Mouse (Mus musculus): ENCODE measurements around the gene B130006D01Rik. TPM values are rescaled to one million over a fixed set of nuclear protein-coding genes. Genes with fewer than 3 reads are reported as not detected.

The B130006D01Rik gene
- polyA plus RNA-seq, 1 experiment from 2014 or later = 0.67 TPM

GRCm38 (mm10) chr11:95764806-95765205, 41.4 kb downstream of the B130006D01Rik start:
- Histone ChIP-seq H3K4me2 (ENCODE audit: low read depth, low read length) (no peak overlapping the region), H3K27ac (replicated peaks; ENCODE audit: low read depth, low read length) (no peak overlapping the region), H3K4me3 (ENCODE audit: low read depth, low read length) (no peak overlapping the region), H3K9me3 (replicated peaks; ENCODE audit: control insufficient read depth, low read length) (no peaks in the 10 kb centered on the region), H3K9ac (replicated peaks; ENCODE audit: low read length) (no peak overlapping the region), H3K27me3 (ENCODE audit: control insufficient read depth, insufficient read depth, low read length) (no peaks in the 10 kb centered on the region), H3K4me1 (ENCODE audit: control insufficient read depth, insufficient read depth, low read length) (no peaks in the 10 kb centered on the region), H3K36me3 (replicated peaks; ENCODE audit: control insufficient read depth, insufficient read depth, low read depth, low read length) (no peaks in the 10 kb centered on the region)
- DNase-seq (ENCODE audit: low spot score) = no peak
- no peak for ATAC-seq (replicated peaks; ENCODE audit: insufficient number of reproducible peaks, low FRiP score, low TSS enrichment, low read depth)
- 73% methylated on average over 8 of the region's 8 CpGs for WGBS

DNA sequence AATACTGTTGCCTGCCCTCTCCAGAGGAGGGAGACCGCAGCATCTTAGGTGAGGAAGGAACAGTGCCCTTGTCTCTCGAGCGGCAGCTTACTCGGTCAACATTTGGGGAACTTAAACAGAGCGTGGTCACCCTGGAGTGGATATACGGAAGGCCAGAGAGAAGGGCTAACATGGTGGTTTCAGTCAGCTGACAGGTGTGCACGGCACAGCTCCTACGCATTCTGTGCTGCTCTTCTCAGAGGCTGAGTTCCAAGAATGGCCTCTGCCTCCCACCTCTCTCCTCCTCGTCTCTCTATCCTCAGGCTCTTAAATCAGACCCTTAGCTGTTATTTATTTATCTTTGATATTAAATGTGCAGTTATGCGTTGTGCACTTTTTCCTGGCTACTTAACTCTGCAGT, 41.9 kb downstream of the B130006D01Rik start:
- ATAC-seq (replicated peaks; ENCODE audit: insufficient number of reproducible peaks, low FRiP score, low TSS enrichment, low read depth) = no peak
- no peaks in the 10 kb centered on the region for H3K27me3 ChIP-seq (ENCODE audit: control insufficient read depth, insufficient read depth, low read length)
- no peak for DNase-seq (ENCODE audit: low spot score)
- no peak overlapping the region for H3K27ac ChIP-seq (replicated peaks; ENCODE audit: low read depth, low read length)
- no peak overlapping the region for H3K4me3 ChIP-seq (ENCODE audit: low read depth, low read length)
- no peak overlapping the region for H3K9ac ChIP-seq (replicated peaks; ENCODE audit: low read length)
- WGBS = 87% methylated on average over 10 of the region's 10 CpGs
- H3K4me2 ChIP-seq (ENCODE audit: low read depth, low read length) = no peak overlapping the region
- H3K36me3 ChIP-seq (replicated peaks; ENCODE audit: control insufficient read depth, insufficient read depth, low read depth, low read length) = no peaks in the 10 kb centered on the region
- no peaks in the 10 kb centered on the region for H3K4me1 ChIP-seq (ENCODE audit: control insufficient read depth, insufficient read depth, low read length)
- H3K9me3 ChIP-seq (replicated peaks; ENCODE audit: control insufficient read depth, low read length) = no peaks in the 10 kb centered on the region

- 88% methylated on average over 6 of the region's 6 CpGs for whole genome bisulfite sequencing
- H3K4me1 ChIP-seq (ENCODE audit: control insufficient read depth, insufficient read depth, low read length) = no peaks in the 10 kb centered on the region; the same call in 1 of the 2 replicates
These were observed 44.9 kb downstream of the B130006D01Rik start for GRCm38 (mm10) chr11:95768244-95768643.

DNA sequence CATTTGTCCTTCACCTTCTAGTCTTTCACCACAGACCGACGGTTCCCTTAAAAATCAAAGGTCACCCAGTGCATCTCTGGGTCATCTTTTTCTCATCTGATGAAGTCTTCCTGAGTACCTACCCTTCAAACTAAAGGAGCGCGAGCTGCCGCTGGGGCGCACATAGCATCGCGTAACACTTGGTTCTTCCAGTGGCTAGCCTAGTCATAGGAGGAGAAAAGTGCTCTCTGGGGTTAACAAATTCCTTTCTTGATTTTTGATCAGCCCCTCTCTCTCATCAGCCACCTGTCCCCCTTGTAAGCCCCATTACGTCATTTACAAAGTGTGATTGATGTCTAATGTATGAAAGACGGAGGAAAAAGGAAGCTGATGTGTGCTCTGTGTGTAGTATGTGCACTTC, 45.8 kb downstream of the B130006D01Rik start:
- DNase-seq (ENCODE audit: low spot score) = no peak
- WGBS = 88% methylated on average over 10 of the region's 10 CpGs
- no peaks in the 10 kb centered on the region for H3K36me3 ChIP-seq (replicated peaks; ENCODE audit: control insufficient read depth, insufficient read depth, low read depth, low read length)

More at GRCm38 (mm10) chr11:95768244-95768643, 44.9 kb downstream of the B130006D01Rik start:
- no peaks in the 10 kb centered on the region for H3K36me3 ChIP-seq (replicated peaks; ENCODE audit: control insufficient read depth, insufficient read depth, low read depth, low read length)
- H3K9ac ChIP-seq (replicated peaks; ENCODE audit: low read length) = no peak overlapping the region
- DNase-seq (ENCODE audit: low spot score) (no peak), ATAC-seq (replicated peaks; ENCODE audit: insufficient number of reproducible peaks, low FRiP score, low TSS enrichment, low read depth) (no peak)
- H3K4me2 ChIP-seq (ENCODE audit: low read depth, low read length) = no peak overlapping the region
- no peak overlapping the region for H3K27ac ChIP-seq (replicated peaks; ENCODE audit: low read depth, low read length)
- H3K27me3 ChIP-seq (ENCODE audit: control insufficient read depth, insufficient read depth, low read length) = no peaks in the 10 kb centered on the region
- no peak overlapping the region for H3K4me3 ChIP-seq (ENCODE audit: low read depth, low read length)
- H3K9me3 ChIP-seq (replicated peaks; ENCODE audit: control insufficient read depth, low read length) = no peaks in the 10 kb centered on the region

DNA sequence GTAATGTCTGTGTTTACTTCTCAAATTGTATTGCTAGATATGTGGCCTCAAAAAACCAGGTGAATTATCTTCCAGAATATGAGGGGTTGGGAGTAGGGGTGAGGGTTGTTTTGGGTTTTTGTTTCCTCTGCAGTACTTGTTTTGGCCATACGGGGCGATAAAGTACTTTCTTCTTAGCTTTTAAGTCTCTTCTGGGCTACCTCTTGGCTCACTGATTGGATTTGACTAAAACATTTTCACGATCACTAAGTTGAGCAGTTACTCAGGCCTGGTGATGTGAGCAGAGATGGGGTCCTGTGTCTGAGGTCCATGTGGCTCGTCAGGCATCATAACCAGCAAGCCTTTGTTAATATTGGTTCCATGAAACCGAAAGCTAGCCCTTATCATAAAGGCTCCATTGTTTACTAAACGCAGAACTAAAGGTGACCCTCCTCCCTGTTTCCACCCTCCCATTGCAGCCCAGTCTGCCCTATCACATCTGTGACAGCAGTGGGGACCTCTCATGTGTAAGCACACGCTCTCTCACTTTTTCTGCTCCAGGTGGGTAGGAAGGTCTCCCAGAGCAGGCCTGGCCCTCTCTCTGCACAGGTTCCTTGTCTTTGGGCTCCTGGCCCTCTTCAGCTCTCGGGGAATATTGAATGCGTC, 47.5 kb downstream of the B130006D01Rik start:
- WGBS = 54% methylated on average over 9 of the region's 9 CpGs
- ATAC-seq (replicated peaks; ENCODE audit: insufficient number of reproducible peaks, low FRiP score, low TSS enrichment, low read depth) = no peak
- H3K27ac ChIP-seq (replicated peaks; ENCODE audit: low read depth, low read length) = no peak overlapping the region

More for the DNA sequence above, 45.8 kb downstream of the B130006D01Rik start:
- no peak for ATAC-seq (replicated peaks; ENCODE audit: insufficient number of reproducible peaks, low FRiP score, low TSS enrichment, low read depth)
- Histone ChIP-seq H3K4me2 (ENCODE audit: low read depth, low read length) (no peak overlapping the region), H3K4me3 (ENCODE audit: low read depth, low read length) (no peak overlapping the region), H3K9ac (replicated peaks; ENCODE audit: low read length) (no peak overlapping the region), H3K27ac (replicated peaks; ENCODE audit: low read depth, low read length) (no peak overlapping the region), H3K27me3 (ENCODE audit: control insufficient read depth, insufficient read depth, low read length) (no peaks in the 10 kb centered on the region), H3K9me3 (replicated peaks; ENCODE audit: control insufficient read depth, low read length) (no peaks in the 10 kb centered on the region), H3K4me1 (ENCODE audit: control insufficient read depth, insufficient read depth, low read length) (no peaks in the 10 kb centered on the region; the same call in 1 of the 2 replicates)

DNA sequence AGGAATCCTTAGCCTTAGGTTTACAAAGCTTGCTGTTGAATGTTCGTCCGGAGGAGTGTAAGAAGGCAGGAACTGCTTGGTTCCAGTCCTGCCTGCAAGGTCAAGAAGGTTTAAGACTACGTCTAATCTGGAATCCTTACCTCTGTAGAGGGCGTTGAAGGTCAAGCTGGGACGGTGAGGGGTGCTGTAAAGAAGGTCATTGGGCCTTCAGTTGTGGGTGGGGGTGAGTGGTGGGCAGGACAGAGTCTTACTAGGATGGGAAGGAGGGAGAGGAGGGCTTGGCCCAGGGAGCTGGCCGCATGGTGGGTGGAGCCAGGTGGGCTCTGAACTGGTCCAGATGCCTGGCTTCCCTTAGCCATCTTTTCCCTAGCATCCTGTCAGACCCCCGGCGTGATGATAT, 48.3 kb downstream of the B130006D01Rik start:
- Histone ChIP-seq H3K9me3 (replicated peaks; ENCODE audit: control insufficient read depth, low read length) (no peaks in the 10 kb centered on the region), H3K4me2 (ENCODE audit: low read depth, low read length) (no peak overlapping the region), H3K36me3 (replicated peaks; ENCODE audit: control insufficient read depth, insufficient read depth, low read depth, low read length) (no peaks in the 10 kb centered on the region), H3K9ac (replicated peaks; ENCODE audit: low read length) (no peak overlapping the region), H3K27ac (replicated peaks; ENCODE audit: low read depth, low read length) (no peak overlapping the region), H3K4me1 (ENCODE audit: control insufficient read depth, insufficient read depth, low read length) (no peaks in the 10 kb centered on the region; the same call in 1 of the 2 replicates), H3K27me3 (ENCODE audit: control insufficient read depth, insufficient read depth, low read length) (no peaks in the 10 kb centered on the region), H3K4me3 (ENCODE audit: low read depth, low read length) (no peak overlapping the region)
- DNase-seq (ENCODE audit: low spot score) (no peak), ATAC-seq (replicated peaks; ENCODE audit: insufficient number of reproducible peaks, low FRiP score, low TSS enrichment, low read depth) (no peak)
- WGBS = 78% methylated on average over 8 of the region's 8 CpGs

More for the DNA sequence above, 47.5 kb downstream of the B130006D01Rik start:
- H3K9me3 ChIP-seq (replicated peaks; ENCODE audit: control insufficient read depth, low read length) = no peaks in the 10 kb centered on the region
- no peaks in the 10 kb centered on the region for H3K27me3 ChIP-seq (ENCODE audit: control insufficient read depth, insufficient read depth, low read length)
- H3K36me3 ChIP-seq (replicated peaks; ENCODE audit: control insufficient read depth, insufficient read depth, low read depth, low read length) = no peaks in the 10 kb centered on the region
- H3K9ac ChIP-seq (replicated peaks; ENCODE audit: low read length) = peak overlapping the region; percentile 19; the same call in 1 of the 2 replicates
- H3K4me3 ChIP-seq (ENCODE audit: low read depth, low read length) = no peak overlapping the region
- peak; percentile 50 for DNase-seq (ENCODE audit: low spot score)
- no peak overlapping the region for H3K4me2 ChIP-seq (ENCODE audit: low read depth, low read length)
- no peaks in the 10 kb centered on the region; the same call in 1 of the 2 replicates for H3K4me1 ChIP-seq (ENCODE audit: control insufficient read depth, insufficient read depth, low read length)

GRCm38 (mm10) chr11:95773264-95773663, 49.9 kb downstream of the B130006D01Rik start:
- Histone ChIP-seq H3K4me2 (ENCODE audit: low read depth, low read length) (no peak overlapping the region), H3K27ac (replicated peaks; ENCODE audit: low read depth, low read length) (no peak overlapping the region), H3K4me3 (ENCODE audit: low read depth, low read length) (no peak overlapping the region), H3K27me3 (ENCODE audit: control insufficient read depth, insufficient read depth, low read length) (no peaks in the 10 kb centered on the region), H3K36me3 (replicated peaks; ENCODE audit: control insufficient read depth, insufficient read depth, low read depth, low read length) (no peaks in the 10 kb centered on the region), H3K9me3 (replicated peaks; ENCODE audit: control insufficient read depth, low read length) (no peaks in the 10 kb centered on the region), H3K9ac (replicated peaks; ENCODE audit: low read length) (no peak overlapping the region), H3K4me1 (ENCODE audit: control insufficient read depth, insufficient read depth, low read length) (no peaks in the 10 kb centered on the region; the same call in 1 of the 2 replicates)
- WGBS = 82% methylated on average over 3 of the region's 3 CpGs
- ATAC-seq (replicated peaks; ENCODE audit: insufficient number of reproducible peaks, low FRiP score, low TSS enrichment, low read depth) (no peak), DNase-seq (ENCODE audit: low spot score) (no peak)

Data from embryonic facial prominence, embryonic 11.5 days (tissue).